Mouse (Mus musculus): Measurements from ENCODE around the gene Sprr2j-ps. TPM values are rescaled to one million over a fixed set of nuclear protein-coding genes. Genes with fewer than 3 reads are reported as not detected.

The Sprr2j-ps gene
- total and polyA plus RNA-seq, 3 experiments, result not detected

DNA sequence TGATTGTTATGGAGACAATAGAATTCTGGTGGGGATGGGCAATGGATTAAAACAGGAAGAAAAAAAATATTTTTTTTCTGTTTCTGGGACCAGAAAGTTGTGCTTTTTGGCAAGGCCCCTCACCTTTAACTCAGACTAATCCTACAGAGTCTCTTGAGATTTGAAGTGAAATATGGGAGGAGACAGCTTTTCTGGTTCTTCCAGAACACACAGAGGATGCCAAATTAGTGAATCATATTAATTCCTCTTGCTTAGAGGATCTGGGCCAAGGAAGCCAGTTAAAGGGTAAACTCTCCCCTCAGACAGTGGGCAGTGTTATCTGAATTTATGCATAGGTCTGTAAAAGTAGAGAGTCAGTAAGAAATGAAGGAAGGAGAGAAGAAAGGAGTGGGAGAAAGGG, 49.5 kb downstream of the Sprr2j-ps start:
- Histone ChIP-seq H3K27me3 (ENCODE audit: insufficient read depth, low read length) (no peaks in the 10 kb centered on the region), H3K9me3 (replicated peaks) (no peaks in the 10 kb centered on the region), H3K4me3 (ENCODE audit: low read depth, low read length) (no peak overlapping the region), H3K4me1 (ENCODE audit: insufficient read depth, low read depth, low read length) (no peaks in the 10 kb centered on the region), H3K36me3 (replicated peaks) (no peaks in the 10 kb centered on the region)
- ATAC-seq (ENCODE audit: extremely low read depth, insufficient number of reproducible peaks, low FRiP score, poor library complexity, severe bottlenecking), result no peak
- no peak for DNase-seq (ENCODE audit: low spot score)
- TF ChIP-seq GATA2 (IDR thresholded peaks at IDR 0.05; ENCODE audit: borderline replicate concordance, low read depth, low read length), result no peak
- TF ChIP-seq GATA1 (IDR thresholded peaks at IDR 0.05; ENCODE audit: borderline replicate concordance, low read length), result no peak
- TF ChIP-seq CTCF (IDR thresholded peaks at IDR 0.05; ENCODE audit: low read depth, low read length), result no peak
- no peak for TF ChIP-seq POLR2AphosphoS5 (IDR thresholded peaks at IDR 0.05; ENCODE audit: insufficient replicate concordance, low read depth, low read length)
- no peak for TF ChIP-seq TAL1 (conservative IDR thresholded peaks at IDR 0.05; ENCODE audit: low read depth, low read length)

Other genes with a start within 250 kb of the Sprr2j-ps start
Only the 20 nearest of the 22 such genes appear.
- not detected in 2 replicates for gene Sprr2a1, start 202.3 kb upstream of the Sprr2j-ps start, total RNA-seq (2014; fragmentation: Nextera tagmentation)
- gene Sprr2a1, start 202.3 kb upstream of the Sprr2j-ps start, total RNA-seq (2017), result not detected in 2 replicates
- not detected in 2 replicates for gene Sprr2a1, start 202.3 kb upstream of the Sprr2j-ps start, polyA plus RNA-seq (2012)
- not detected in 2 replicates for gene Sprr2a2, start 202.2 kb upstream of the Sprr2j-ps start, total RNA-seq (2014; fragmentation: Nextera tagmentation)
- 0.12 and 0.60 TPM in 2 replicates for gene Sprr2a2, start 202.2 kb upstream of the Sprr2j-ps start, total RNA-seq (2017)
- gene Sprr2a2, start 202.2 kb upstream of the Sprr2j-ps start, polyA plus RNA-seq (2012), result not detected in 2 replicates
- gene Sprr2a3, start 132.7 kb upstream of the Sprr2j-ps start, total RNA-seq (2014; fragmentation: Nextera tagmentation), result not detected in 2 replicates
- 0.11 and 0.23 TPM in 2 replicates for gene Sprr2a3, start 132.7 kb upstream of the Sprr2j-ps start, total RNA-seq (2017)
- not detected in 2 replicates for gene Sprr2a3, start 132.7 kb upstream of the Sprr2j-ps start, polyA plus RNA-seq (2012)
- not detected in 2 replicates for gene Sprr2b, start 101.5 kb upstream of the Sprr2j-ps start, total RNA-seq (2014; fragmentation: Nextera tagmentation)
- gene Sprr2b, start 101.5 kb upstream of the Sprr2j-ps start, total RNA-seq (2017), result not detected in 2 replicates
- gene Sprr2b, start 101.5 kb upstream of the Sprr2j-ps start, polyA plus RNA-seq (2012), result not detected in 2 replicates
- gene Sprr2d, start 78.9 kb upstream of the Sprr2j-ps start, total RNA-seq (2014; fragmentation: Nextera tagmentation), result not detected in 2 replicates
- gene Sprr2d, start 78.9 kb upstream of the Sprr2j-ps start, total RNA-seq (2017), result not detected in 2 replicates
- not detected in 2 replicates for gene Sprr2d, start 78.9 kb upstream of the Sprr2j-ps start, polyA plus RNA-seq (2012)
- gene Sprr2e, start 65.9 kb upstream of the Sprr2j-ps start, total RNA-seq (2014; fragmentation: Nextera tagmentation), result not detected in 2 replicates
- not detected in 2 replicates for gene Sprr2e, start 65.9 kb upstream of the Sprr2j-ps start, total RNA-seq (2017)
- gene Sprr2e, start 65.9 kb upstream of the Sprr2j-ps start, polyA plus RNA-seq (2012), result not detected in 2 replicates
- not detected in 2 replicates for gene Sprr2f, start 52.9 kb upstream of the Sprr2j-ps start, total RNA-seq (2014; fragmentation: Nextera tagmentation)
- gene Sprr2f, start 52.9 kb upstream of the Sprr2j-ps start, total RNA-seq (2017), result not detected in 2 replicates
- gene Sprr2f, start 52.9 kb upstream of the Sprr2j-ps start, polyA plus RNA-seq (2012), result not detected in 2 replicates
- gene Sprr2h, start 32.4 kb upstream of the Sprr2j-ps start, total RNA-seq (2014; fragmentation: Nextera tagmentation), result not detected in 2 replicates
- not detected in 2 replicates for gene Sprr2h, start 32.4 kb upstream of the Sprr2j-ps start, total RNA-seq (2017)
- gene Sprr2h, start 32.4 kb upstream of the Sprr2j-ps start, polyA plus RNA-seq (2012), result not detected in 2 replicates
- not detected in 2 replicates for gene Sprr2i, start 10.1 kb upstream of the Sprr2j-ps start, total RNA-seq (2014; fragmentation: Nextera tagmentation)
- not detected in 2 replicates for gene Sprr2i, start 10.1 kb upstream of the Sprr2j-ps start, total RNA-seq (2017)
- not detected in 2 replicates for gene Sprr2i, start 10.1 kb upstream of the Sprr2j-ps start, polyA plus RNA-seq (2012)
- gene Gm9774, start 11.3 kb downstream of the Sprr2j-ps start, total RNA-seq (2014; fragmentation: Nextera tagmentation), result 3.7 and 4.9 TPM in 2 replicates
- 1.5 and 1.9 TPM in 2 replicates for gene Gm9774, start 11.3 kb downstream of the Sprr2j-ps start, total RNA-seq (2017)
- 13.1 and 22.5 TPM in 2 replicates for gene Gm9774, start 11.3 kb downstream of the Sprr2j-ps start, polyA plus RNA-seq (2012)
- not detected in 2 replicates for gene Sprr2k, start 14.5 kb downstream of the Sprr2j-ps start, total RNA-seq (2014; fragmentation: Nextera tagmentation)
- gene Sprr2k, start 14.5 kb downstream of the Sprr2j-ps start, total RNA-seq (2017), result 0.33 and 0.46 TPM in 2 replicates
- not detected in 2 replicates for gene Sprr2k, start 14.5 kb downstream of the Sprr2j-ps start, polyA plus RNA-seq (2012)
- not detected in 2 replicates for gene Sprr1b, start 20.7 kb downstream of the Sprr2j-ps start, total RNA-seq (2014; fragmentation: Nextera tagmentation)
- not detected in 2 replicates for gene Sprr1b, start 20.7 kb downstream of the Sprr2j-ps start, total RNA-seq (2017)
- gene Sprr1b, start 20.7 kb downstream of the Sprr2j-ps start, polyA plus RNA-seq (2012), result not detected in 2 replicates
- gene Sprr3, start 40.6 kb downstream of the Sprr2j-ps start, total RNA-seq (2014; fragmentation: Nextera tagmentation), result not detected in 2 replicates
- gene Sprr3, start 40.6 kb downstream of the Sprr2j-ps start, total RNA-seq (2017), result 0.11 TPM in 1 of 2 replicates, not detected in the other
- not detected in 2 replicates for gene Sprr3, start 40.6 kb downstream of the Sprr2j-ps start, polyA plus RNA-seq (2012)
- gene Sprr1a, start 67.8 kb downstream of the Sprr2j-ps start, total RNA-seq (2014; fragmentation: Nextera tagmentation), result not detected in 2 replicates
- gene Sprr1a, start 67.8 kb downstream of the Sprr2j-ps start, total RNA-seq (2017), result 0.23 TPM in 1 of 2 replicates, not detected in the other
- gene Sprr1a, start 67.8 kb downstream of the Sprr2j-ps start, polyA plus RNA-seq (2012), result not detected in 2 replicates
- not detected in 2 replicates for gene Sprr4, start 82.4 kb downstream of the Sprr2j-ps start, total RNA-seq (2014; fragmentation: Nextera tagmentation)
- gene Sprr4, start 82.4 kb downstream of the Sprr2j-ps start, total RNA-seq (2017), result not detected in 2 replicates
- not detected in 2 replicates for gene Sprr4, start 82.4 kb downstream of the Sprr2j-ps start, polyA plus RNA-seq (2012)
- not detected in 2 replicates for gene 2310046K23Rik, start 116.4 kb downstream of the Sprr2j-ps start, total RNA-seq (2014; fragmentation: Nextera tagmentation)
- not detected in 2 replicates for gene 2310046K23Rik, start 116.4 kb downstream of the Sprr2j-ps start, total RNA-seq (2017)
- not detected in 2 replicates for gene 2310046K23Rik, start 116.4 kb downstream of the Sprr2j-ps start, polyA plus RNA-seq (2012)
- not detected in 2 replicates for gene Ivl, start 155.7 kb downstream of the Sprr2j-ps start, total RNA-seq (2014; fragmentation: Nextera tagmentation)
- gene Ivl, start 155.7 kb downstream of the Sprr2j-ps start, total RNA-seq (2017), result 0.11 TPM in 1 of 2 replicates, not detected in the other
- gene Ivl, start 155.7 kb downstream of the Sprr2j-ps start, polyA plus RNA-seq (2012), result not detected in 2 replicates
- not detected in 2 replicates for gene Smcp, start 170.9 kb downstream of the Sprr2j-ps start, total RNA-seq (2014; fragmentation: Nextera tagmentation)
- not detected in 2 replicates for gene Smcp, start 170.9 kb downstream of the Sprr2j-ps start, total RNA-seq (2017)
- gene Smcp, start 170.9 kb downstream of the Sprr2j-ps start, polyA plus RNA-seq (2012), result not detected in 2 replicates
- not detected in 2 replicates for gene 2210017I01Rik, start 189.4 kb downstream of the Sprr2j-ps start, total RNA-seq (2014; fragmentation: Nextera tagmentation)
- gene 2210017I01Rik, start 189.4 kb downstream of the Sprr2j-ps start, total RNA-seq (2017), result not detected in 2 replicates
- not detected in 2 replicates for gene 2210017I01Rik, start 189.4 kb downstream of the Sprr2j-ps start, polyA plus RNA-seq (2012)
- not detected in 2 replicates for gene Lce6a, start 203.6 kb downstream of the Sprr2j-ps start, total RNA-seq (2014; fragmentation: Nextera tagmentation)
- gene Lce6a, start 203.6 kb downstream of the Sprr2j-ps start, total RNA-seq (2017), result not detected in 2 replicates
- gene Lce6a, start 203.6 kb downstream of the Sprr2j-ps start, polyA plus RNA-seq (2012), result not detected in 2 replicates